Mouse (Mus musculus): ENCODE results near the gene Rad51c.

The Rad51c gene

DNA sequence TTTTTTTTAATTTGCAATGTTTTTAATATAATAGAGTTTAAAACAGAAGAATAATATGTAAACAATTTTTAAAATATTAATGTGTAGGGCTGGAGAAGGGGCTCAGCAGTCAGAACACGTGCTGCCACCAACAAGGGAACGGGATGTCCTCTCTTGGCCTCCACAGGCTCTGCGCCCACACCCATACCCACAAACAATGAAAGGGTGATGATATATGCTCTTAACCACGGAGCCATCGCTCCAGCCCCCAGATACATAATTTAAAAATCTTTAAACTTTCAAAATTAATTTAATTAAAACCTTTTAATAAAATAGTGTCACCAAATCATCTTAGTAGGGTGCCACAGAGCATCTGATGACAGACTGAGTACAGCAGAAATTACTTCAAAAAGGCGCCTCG, 37.7 kb downstream of the Rad51c start:
- DNase-seq (ENCODE audit: low spot score in 2 of 2), result peak in 1 of 2 experiments; percentile 23

DNA sequence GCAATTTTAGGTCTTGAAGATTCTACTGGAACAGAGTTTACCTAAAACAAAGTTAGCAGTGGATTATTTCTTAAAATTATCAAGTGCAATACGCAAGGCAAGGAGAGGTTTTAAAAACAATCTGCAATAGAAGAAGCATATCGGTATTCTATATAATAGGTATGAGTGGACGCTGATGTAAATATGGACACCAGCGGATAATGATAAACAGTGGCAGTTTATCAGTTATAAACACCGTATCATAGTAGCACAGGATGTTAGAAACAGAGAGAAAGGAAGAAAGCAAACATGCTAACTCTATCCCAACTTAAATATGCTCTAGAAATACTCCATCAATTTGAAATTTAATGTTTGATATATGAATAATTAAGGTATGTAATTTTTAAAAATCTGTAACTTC, 39.6 kb downstream of the Rad51c start:
- DNase-seq (ENCODE audit: low spot score in 2 of 2), result no peak

DNA sequence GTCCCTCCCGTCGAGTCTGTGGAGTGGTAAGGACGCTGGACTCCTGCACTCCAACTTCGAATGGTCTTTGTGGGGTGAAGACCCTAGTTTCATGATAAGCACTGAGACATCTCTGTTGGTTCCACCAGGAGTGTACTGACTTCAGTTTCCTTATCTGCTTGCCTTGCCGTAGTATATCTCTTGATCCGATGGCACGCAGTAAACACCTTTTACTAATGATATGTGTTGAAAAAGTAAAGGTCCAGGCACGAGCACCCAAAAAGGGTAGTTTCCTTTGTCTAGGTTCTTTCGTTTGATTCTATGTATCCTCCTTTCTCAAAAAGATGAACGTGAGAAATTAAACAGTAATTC, 45.5 kb downstream of the Rad51c start:
- DNase-seq (ENCODE audit: low spot score in 2 of 2), result no peak

DNA sequence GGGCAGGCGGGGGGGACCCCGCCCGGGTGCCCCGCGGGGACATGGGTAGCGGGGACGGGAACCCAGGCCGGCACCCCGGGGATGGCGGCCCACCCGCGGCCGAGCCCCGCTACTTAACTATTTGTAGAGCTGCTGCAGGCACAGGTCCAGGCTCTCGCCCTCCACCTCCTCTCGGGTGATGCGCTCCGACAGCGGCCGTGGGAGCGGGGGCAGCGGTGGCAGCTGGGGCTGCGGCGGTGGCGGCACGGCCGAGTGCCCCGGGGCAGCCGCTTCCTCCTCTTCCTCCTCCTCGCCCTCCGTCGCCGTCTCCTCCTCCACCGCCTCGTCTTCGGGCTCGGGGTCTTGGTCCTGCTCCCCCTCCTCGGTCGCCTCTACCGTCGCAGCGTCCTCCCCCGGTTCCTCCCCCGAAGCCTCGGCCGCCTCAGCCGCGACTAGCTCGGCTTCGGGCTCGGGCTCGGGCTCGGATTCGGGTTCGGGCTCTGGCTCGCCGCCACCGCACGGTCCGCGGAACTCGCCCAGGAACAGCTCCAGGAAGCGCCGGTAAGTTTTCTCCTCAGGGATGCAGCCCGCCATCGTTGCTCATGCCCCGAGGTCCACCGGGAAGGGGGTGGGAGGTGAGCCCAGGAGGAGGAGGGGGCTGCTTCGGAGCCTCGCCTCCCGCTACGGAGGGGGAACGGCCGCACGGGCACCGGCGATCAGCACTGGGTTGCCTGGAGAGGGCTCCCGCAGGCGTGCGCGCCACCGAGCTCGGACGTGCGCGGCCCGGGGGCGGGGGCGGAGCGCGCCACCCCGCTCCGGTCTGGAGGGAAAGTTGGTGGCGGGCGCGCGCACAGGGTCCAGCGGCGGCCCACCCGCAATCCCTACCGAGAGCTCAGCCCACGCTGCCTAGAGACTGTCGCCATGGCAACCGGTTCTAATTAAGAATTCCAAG, 46.2 kb downstream of the Rad51c start, which contains the start of gene Ppm1e:
Gene Ppm1e (minus strand): TSS at position 693 of the 931 bp plus-strand sequence.
- DNase-seq (ENCODE audit: low spot score in 2 of 2), result peak; percentile 65 to 71

DNA sequence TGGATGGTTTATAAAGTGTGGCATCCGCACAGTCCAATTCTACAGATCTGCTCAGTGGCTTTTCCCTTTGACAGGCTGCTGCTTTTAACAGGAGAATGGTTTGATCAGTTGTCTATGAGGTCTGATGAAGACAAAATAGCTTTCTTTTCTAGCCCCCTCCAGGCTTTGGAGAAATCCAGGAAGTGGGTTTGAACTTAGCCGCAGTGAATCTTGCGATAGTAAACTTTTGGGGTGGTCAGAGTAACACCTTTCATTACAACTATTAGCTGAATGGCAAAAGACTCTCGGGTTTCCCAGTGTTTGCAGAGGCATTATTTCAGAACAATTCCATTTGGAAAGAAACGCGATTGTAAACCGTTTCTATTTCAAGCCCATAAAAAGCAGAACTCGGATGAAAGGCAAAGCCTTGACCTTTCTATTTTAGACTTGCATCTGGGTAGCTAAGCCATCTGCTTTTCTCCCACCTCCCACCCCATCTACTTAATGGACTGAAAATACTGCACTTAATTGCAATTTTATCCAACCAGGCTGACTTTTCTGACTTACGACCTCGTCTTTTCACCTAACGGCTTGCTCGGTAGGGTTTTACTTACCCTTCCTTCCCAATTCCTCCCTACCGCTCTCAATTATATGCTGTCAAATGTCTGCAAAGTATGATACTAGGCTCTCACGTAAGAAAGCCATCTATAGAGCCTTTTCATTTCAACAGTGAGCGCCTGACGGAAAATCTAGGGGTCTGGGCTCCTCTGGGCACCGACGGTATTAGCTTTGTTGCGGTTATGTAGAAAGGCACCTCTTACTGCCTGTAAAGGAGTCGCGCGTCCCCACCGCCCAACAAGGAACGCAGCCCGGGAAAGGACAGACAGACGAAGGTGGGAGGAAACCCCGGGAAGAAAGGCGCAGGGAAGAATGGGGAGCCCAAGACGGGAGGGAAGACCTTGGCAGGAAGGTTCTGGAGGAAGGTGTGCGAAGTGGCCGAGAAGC, 47.1 kb downstream of the Rad51c start:
- DNase-seq (ENCODE audit: low spot score in 2 of 2), result no peak

DNA sequence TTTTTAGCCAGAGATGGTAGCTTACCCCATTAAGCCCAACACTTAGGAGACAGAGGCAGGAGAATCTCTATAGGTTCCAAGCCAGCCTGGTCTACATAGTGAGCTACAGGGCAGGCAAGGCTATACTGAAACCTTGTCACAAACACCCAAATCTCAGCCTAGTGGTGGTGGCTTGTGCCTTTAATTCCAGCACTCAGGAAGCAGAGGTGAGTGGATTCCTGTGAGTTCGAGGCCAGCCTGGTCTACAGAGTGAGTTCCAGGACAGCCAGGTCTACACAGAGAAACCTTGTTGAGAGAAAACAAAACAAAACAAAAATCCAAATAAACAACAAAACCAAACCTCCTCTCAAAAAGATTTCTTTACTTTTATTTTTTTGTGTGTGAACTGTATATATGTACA, 49.9 kb downstream of the Rad51c start:
- peak in 1 of 2 experiments; percentile 26 for DNase-seq (ENCODE audit: low spot score in 2 of 2)

DNA sequence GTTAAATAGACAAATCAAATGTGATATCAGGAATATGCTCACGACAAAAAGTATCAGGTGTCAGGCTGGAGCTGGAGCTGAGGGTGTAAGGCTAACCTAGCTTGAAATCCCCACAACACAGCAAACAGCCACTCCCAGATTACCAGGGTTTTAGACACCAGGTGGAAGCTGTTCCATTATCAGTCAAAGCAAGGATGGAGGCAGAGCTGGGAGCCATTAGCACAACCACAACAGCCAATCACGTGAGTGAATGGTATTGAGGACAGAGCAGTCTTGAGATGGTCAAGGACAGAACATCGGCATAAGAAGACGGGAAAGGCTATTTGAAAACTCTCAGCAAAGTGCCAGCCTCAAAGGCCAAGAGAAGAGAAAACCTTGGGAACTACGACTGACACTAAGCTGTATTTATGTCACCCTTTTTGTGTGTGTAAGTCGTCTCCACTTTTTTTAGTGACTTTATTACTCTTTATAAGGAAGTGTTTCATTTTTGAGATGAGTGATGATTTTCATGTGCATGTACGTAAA, 51.0 kb downstream of the Rad51c start:
- peak in 1 of 2 experiments; percentile 14 for DNase-seq (ENCODE audit: low spot score in 2 of 2)
